Mouse (Mus musculus): ENCODE results near the gene Dpy19l3. TPM values are rescaled to one million over a fixed set of nuclear protein-coding genes. Genes with fewer than 3 reads are reported as not detected.

Gene Dpy19l3
- polyA plus RNA-seq, 1 experiment from 2014 or later = 42.4 TPM

GRCm38 (mm10) chr7:35640072-35640471, 114.2 kb downstream of the Dpy19l3 start:
- Histone ChIP-seq H3K4me2 (ENCODE audit: low read length) (no peak overlapping the region), H3K9me3 (replicated peaks; ENCODE audit: control insufficient read depth, low read length, poor library complexity, severe bottlenecking) (no peaks in the 10 kb centered on the region), H3K9ac (ENCODE audit: low read depth, low read length) (no peak overlapping the region), H3K36me3 (ENCODE audit: control insufficient read depth, insufficient read depth, low read length) (peaks cover 49% of the 10 kb centered on the region), H3K27me3 (ENCODE audit: control insufficient read depth, insufficient read depth, low read depth, low read length) (no peaks in the 10 kb centered on the region), H3K27ac (ENCODE audit: low read length) (no peak overlapping the region), H3K4me1 (ENCODE audit: control insufficient read depth, insufficient read depth, low read length) (no peaks in the 10 kb centered on the region), H3K4me3 (ENCODE audit: low read depth, low read length) (no peak overlapping the region)
- no peak for ATAC-seq
- WGBS = 89% methylated on average over 6 of the region's 6 CpGs

- WGBS = 94% methylated on average over 9 of the region's 9 CpGs
- no peak for ATAC-seq
- Histone ChIP-seq H3K27ac (ENCODE audit: low read length) (no peak overlapping the region), H3K9me3 (replicated peaks; ENCODE audit: control insufficient read depth, low read length, poor library complexity, severe bottlenecking) (no peaks in the 10 kb centered on the region), H3K4me2 (ENCODE audit: low read length) (no peak overlapping the region), H3K4me1 (ENCODE audit: control insufficient read depth, insufficient read depth, low read length) (no peaks in the 10 kb centered on the region), H3K9ac (ENCODE audit: low read depth, low read length) (no peak overlapping the region), H3K36me3 (ENCODE audit: control insufficient read depth, insufficient read depth, low read length) (peaks cover 41% of the 10 kb centered on the region), H3K4me3 (ENCODE audit: low read depth, low read length) (no peak overlapping the region), H3K27me3 (ENCODE audit: control insufficient read depth, insufficient read depth, low read depth, low read length) (no peaks in the 10 kb centered on the region)
These were observed 117.4 kb downstream of the Dpy19l3 start for GRCm38 (mm10) chr7:35636874-35637273.

GRCm38 (mm10) chr7:35636229-35636628, 118.0 kb downstream of the Dpy19l3 start:
- WGBS = 70% methylated on average over 6 of the region's 6 CpGs
- Histone ChIP-seq H3K4me3 (ENCODE audit: low read depth, low read length) (no peak overlapping the region), H3K4me1 (ENCODE audit: control insufficient read depth, insufficient read depth, low read length) (no peaks in the 10 kb centered on the region), H3K4me2 (ENCODE audit: low read length) (no peak overlapping the region), H3K36me3 (ENCODE audit: control insufficient read depth, insufficient read depth, low read length) (peaks cover 38% of the 10 kb centered on the region), H3K9ac (ENCODE audit: low read depth, low read length) (no peak overlapping the region), H3K27me3 (ENCODE audit: control insufficient read depth, insufficient read depth, low read depth, low read length) (no peaks in the 10 kb centered on the region), H3K27ac (ENCODE audit: low read length) (no peak overlapping the region), H3K9me3 (replicated peaks; ENCODE audit: control insufficient read depth, low read length, poor library complexity, severe bottlenecking) (no peaks in the 10 kb centered on the region)
- ATAC-seq = no peak

Other genes with a start within 250 kb of the Dpy19l3 start
- gene Tdrd12, start 216.7 kb downstream of the Dpy19l3 start, polyA plus RNA-seq (2015; fragmentation: Nextera tagmentation; extraction: Ambion mirVana) = 0.37 and 0.63 TPM in 2 replicates
- gene Nudt19, start 198.2 kb downstream of the Dpy19l3 start, polyA plus RNA-seq (2015; fragmentation: Nextera tagmentation; extraction: Ambion mirVana) = 93.0 and 102 TPM in 2 replicates
- gene Rgs9bp, start 168.9 kb downstream of the Dpy19l3 start, polyA plus RNA-seq (2015; fragmentation: Nextera tagmentation; extraction: Ambion mirVana) = 0.04 and 0.06 TPM in 2 replicates
- gene Ankrd27, start 168.2 kb downstream of the Dpy19l3 start, polyA plus RNA-seq (2015; fragmentation: Nextera tagmentation; extraction: Ambion mirVana) = 18.4 and 19.0 TPM in 2 replicates
- 233 and 236 TPM in 2 replicates for gene Pdcd5, start 106.9 kb downstream of the Dpy19l3 start, polyA plus RNA-seq (2015; fragmentation: Nextera tagmentation; extraction: Ambion mirVana)
- gene Zfp507, start 48.5 kb upstream of the Dpy19l3 start, polyA plus RNA-seq (2015; fragmentation: Nextera tagmentation; extraction: Ambion mirVana) = 11.3 and 13.5 TPM in 2 replicates

Data from midbrain, embryonic 16.5 days (tissue).